Mouse (Mus musculus): ENCODE results near the gene Lta. TPM values are rescaled to one million over a fixed set of nuclear protein-coding genes. Genes with fewer than 3 reads are reported as not detected.
"Not testable (repeated sequence)": the region's sequence is repeated elsewhere in the genome, so short reads cannot be mapped to it uniquely, and the experiment has no call there.

Lta gene
- polyA plus RNA-seq, 1 experiment from 2014 or later: not detected

- peaks cover 40% of the 10 kb centered on the region for H3K4me1 ChIP-seq (replicated peaks)
- WGBS: 4% methylated on average over 31 of the region's 31 CpGs
Measured at GRCm38 (mm10) chr17:35234903-35235302, 29.8 kb upstream of the Lta start.

GRCm38 (mm10) chr17:35234090-35234489 lies 28.9 kb upstream of the Lta start:
- H3K4me3 ChIP-seq: peak overlapping the region; percentile 74
- H3K27me3 ChIP-seq (ENCODE audit: insufficient read depth, poor library complexity, severe bottlenecking); DNase-seq (ENCODE audit: low spot score); H3K9me3 ChIP-seq: not testable (repeated sequence)
- WGBS: 90% methylated on average over 7 of the region's 7 CpGs
- peak overlapping the region; percentile 98; the same call in 1 of the 2 replicates for H3K27ac ChIP-seq
- H3K36me3 ChIP-seq: peaks cover 42% of the 10 kb centered on the region
- peaks cover 39% of the 10 kb centered on the region for H3K4me1 ChIP-seq (replicated peaks)

More at GRCm38 (mm10) chr17:35234903-35235302, 29.8 kb upstream of the Lta start:
- Histone ChIP-seq H3K36me3 (peaks cover 34% of the 10 kb centered on the region), H3K27ac (peak overlapping the region; percentile 98), H3K27me3 (ENCODE audit: insufficient read depth, poor library complexity, severe bottlenecking) (no peaks in the 10 kb centered on the region), H3K4me3 (peak overlapping the region; percentile 74), H3K9me3 (no peaks in the 10 kb centered on the region)
- DNase-seq (ENCODE audit: low spot score): peak; percentile 69

GRCm38 (mm10) chr17:35233114-35233980 lies 28.2 kb upstream of the Lta start, which contains the start of gene Atp6v1g2:
Gene Atp6v1g2, plus strand, starts transcription at chr17:35233660.
- DNase-seq (ENCODE audit: low spot score): no peak
- Histone ChIP-seq H3K4me1 (replicated peaks) (peaks cover 39% of the 10 kb centered on the region), H3K36me3 (peaks cover 49% of the 10 kb centered on the region), H3K9me3 (no peaks in the 10 kb centered on the region), H3K4me3 (peak within 1 kb of the TSS; percentile 74), H3K27ac (peak within 1 kb of the TSS; percentile 98; the same call in 1 of the 2 replicates), H3K27me3 (ENCODE audit: insufficient read depth, poor library complexity, severe bottlenecking) (no peaks in the 10 kb centered on the region)
- WGBS: 88% methylated on average over 18 of the region's 18 CpGs

- DNase-seq (ENCODE audit: low spot score): no peak
- H3K9me3 ChIP-seq: no peaks in the 10 kb centered on the region
- H3K27ac ChIP-seq: 0 out of 2 replicates have a peak overlapping the region, but pooled peaks have one; percentile 14
- peak overlapping the region; percentile 6; the same call in 1 of the 2 replicates for H3K4me3 ChIP-seq
- WGBS: 89% methylated on average over 5 of the region's 5 CpGs
- peaks cover 56% of the 10 kb centered on the region for H3K36me3 ChIP-seq
- H3K4me1 ChIP-seq (replicated peaks): peaks cover 39% of the 10 kb centered on the region
- no peaks in the 10 kb centered on the region for H3K27me3 ChIP-seq (ENCODE audit: insufficient read depth, poor library complexity, severe bottlenecking)
Measured at GRCm38 (mm10) chr17:35232659-35233058, 27.5 kb upstream of the Lta start.

- peaks cover 38% of the 10 kb centered on the region for H3K4me1 ChIP-seq (replicated peaks)
- H3K36me3 ChIP-seq: peaks cover 62% of the 10 kb centered on the region
- H3K27me3 ChIP-seq (ENCODE audit: insufficient read depth, poor library complexity, severe bottlenecking): no peaks in the 10 kb centered on the region
- peak; percentile 88 for DNase-seq (ENCODE audit: low spot score)
- H3K4me3 ChIP-seq: peak overlapping the region; percentile 12; the same call in 1 of the 2 replicates
- no peak overlapping the region for H3K27ac ChIP-seq
- no peaks in the 10 kb centered on the region for H3K9me3 ChIP-seq
- WGBS: 13% methylated on average over 12 of the region's 12 CpGs
Measured at GRCm38 (mm10) chr17:35232043-35232442, 26.9 kb upstream of the Lta start.

- H3K36me3 ChIP-seq: peaks cover 69% of the 10 kb centered on the region
- H3K4me1 ChIP-seq (replicated peaks): peaks cover 28% of the 10 kb centered on the region
- H3K4me3 ChIP-seq: no peak overlapping the region
- H3K27me3 ChIP-seq (ENCODE audit: insufficient read depth, poor library complexity, severe bottlenecking): no peaks in the 10 kb centered on the region
- no peak for DNase-seq (ENCODE audit: low spot score)
- WGBS: 93% methylated on average over 10 of the region's 10 CpGs
- H3K27ac ChIP-seq: no peak overlapping the region
- H3K9me3 ChIP-seq: no peaks in the 10 kb centered on the region
Measured at GRCm38 (mm10) chr17:35231022-35231421, 25.9 kb upstream of the Lta start.

- H3K27me3 ChIP-seq (ENCODE audit: insufficient read depth, poor library complexity, severe bottlenecking): no peaks in the 10 kb centered on the region
- peaks cover under 1% of the 10 kb centered on the region; the same call in 1 of the 2 replicates for H3K4me1 ChIP-seq (replicated peaks)
- peaks cover 81% of the 10 kb centered on the region for H3K36me3 ChIP-seq
- H3K27ac ChIP-seq: no peak overlapping the region
- no peaks in the 10 kb centered on the region for H3K9me3 ChIP-seq
- no peak overlapping the region for H3K4me3 ChIP-seq
- DNase-seq (ENCODE audit: low spot score): no peak
- WGBS: 86% methylated on average over 14 of the region's 14 CpGs
Measured at GRCm38 (mm10) chr17:35226561-35227046, 21.5 kb upstream of the Lta start.

GRCm38 (mm10) chr17:35225456-35225855 lies 20.3 kb upstream of the Lta start:
- H3K36me3 ChIP-seq: peaks cover 79% of the 10 kb centered on the region
- WGBS: 97% methylated on average over 5 of the region's 5 CpGs
- H3K9me3 ChIP-seq: no peaks in the 10 kb centered on the region
- no peak overlapping the region for H3K4me3 ChIP-seq
- no peaks in the 10 kb centered on the region for H3K27me3 ChIP-seq (ENCODE audit: insufficient read depth, poor library complexity, severe bottlenecking)
- H3K27ac ChIP-seq: no peak overlapping the region
- peaks cover 3% of the 10 kb centered on the region; the same call in 1 of the 2 replicates for H3K4me1 ChIP-seq (replicated peaks)
- no peak for DNase-seq (ENCODE audit: low spot score)

GRCm38 (mm10) chr17:35224641-35225040 lies 19.5 kb upstream of the Lta start:
- 90% methylated on average over 4 of the region's 4 CpGs for WGBS
- Histone ChIP-seq H3K9me3 (no peaks in the 10 kb centered on the region), H3K27ac (no peak overlapping the region), H3K36me3 (peaks cover 81% of the 10 kb centered on the region), H3K4me1 (replicated peaks) (peaks cover 4% of the 10 kb centered on the region; the same call in 1 of the 2 replicates), H3K27me3 (ENCODE audit: insufficient read depth, poor library complexity, severe bottlenecking) (no peaks in the 10 kb centered on the region), H3K4me3 (no peak overlapping the region)
- no peak for DNase-seq (ENCODE audit: low spot score)

GRCm38 (mm10) chr17:35222299-35222698 lies 17.1 kb upstream of the Lta start:
- Histone ChIP-seq H3K27ac (no peak overlapping the region), H3K36me3 (peaks cover 70% of the 10 kb centered on the region), H3K27me3 (ENCODE audit: insufficient read depth, poor library complexity, severe bottlenecking) (no peaks in the 10 kb centered on the region), H3K9me3 (no peaks in the 10 kb centered on the region), H3K4me3 (no peak overlapping the region), H3K4me1 (replicated peaks) (peaks cover 9% of the 10 kb centered on the region; the same call in 1 of the 2 replicates)
- 80% methylated on average over 6 of the region's 6 CpGs for WGBS
- DNase-seq (ENCODE audit: low spot score): no peak

- no peak for DNase-seq (ENCODE audit: low spot score)
- peaks cover 9% of the 10 kb centered on the region; the same call in 1 of the 2 replicates for H3K4me1 ChIP-seq (replicated peaks)
- H3K9me3 ChIP-seq: no peaks in the 10 kb centered on the region
- peaks cover 55% of the 10 kb centered on the region for H3K36me3 ChIP-seq
- 83% methylated on average over 28 of the region's 28 CpGs for WGBS
- H3K27ac ChIP-seq: peak within 1 kb of the TSS; percentile 50
- no peak within 1 kb of the TSS for H3K4me3 ChIP-seq
- no peaks in the 10 kb centered on the region for H3K27me3 ChIP-seq (ENCODE audit: insufficient read depth, poor library complexity, severe bottlenecking)
Measured at GRCm38 (mm10) chr17:35220156-35220952, 15.2 kb upstream of the Lta start, which contains the start of gene Gm16181. Gene Gm16181, plus strand, starts transcription at chr17:35220834.

- Histone ChIP-seq H3K27me3 (ENCODE audit: insufficient read depth, poor library complexity, severe bottlenecking) (no peaks in the 10 kb centered on the region), H3K36me3 (peaks cover 48% of the 10 kb centered on the region), H3K4me1 (replicated peaks) (peaks cover 9% of the 10 kb centered on the region; the same call in 1 of the 2 replicates), H3K27ac (no peak overlapping the region), H3K9me3 (no peaks in the 10 kb centered on the region), H3K4me3 (no peak overlapping the region)
- WGBS: 88% methylated on average over 6 of the region's 6 CpGs
- no peak for DNase-seq (ENCODE audit: low spot score)
Measured at GRCm38 (mm10) chr17:35219601-35220041, 14.5 kb upstream of the Lta start.
